Mouse (Mus musculus) neural tube, embryonic 15.5 days (tissue): ENCODE results near the gene Asxl2. TPM values are rescaled to one million over a fixed set of nuclear protein-coding genes. Genes with fewer than 3 reads are reported as not detected.

Experiments
- ATAC-seq: fragments of 200-750 bp; cut with Nextera tagmentation; 2 replicates; pipeline ENCODE4 v1.8.0; 2017; ENCODE audit warnings: mild to moderate bottlenecking, moderate TSS enrichment, moderate library complexity; ENCODE audit not compliant: low FRiP score
- H3K27ac ChIP-seq: fragments of 300-500 bp; sonication (generic); replicated peaks from 2 replicates; pipeline ENCODE4 v1.5.1; 2015; ENCODE audit warnings: mild to moderate bottlenecking, inconsistent platforms
- H3K27me3 ChIP-seq: fragments of 300-500 bp; sonication (generic); replicated peaks from 2 replicates; pipeline ENCODE4 v1.6.1; 2015; ENCODE audit warnings: inconsistent platforms
- H3K36me3 ChIP-seq: fragments of 300-500 bp; sonication (generic); 2 replicates; pipeline ENCODE4 v1.6.1; 2015; ENCODE audit warnings: inconsistent platforms
- H3K4me1 ChIP-seq: fragments of 300-500 bp; sonication (generic); 2 replicates; pipeline ENCODE4 v1.6.1; 2015; ENCODE audit warnings: inconsistent platforms
- H3K4me2 ChIP-seq: fragments of 300-500 bp; sonication (generic); 2 replicates; pipeline ENCODE4 v1.6.1; 2015; ENCODE audit warnings: inconsistent platforms, mild to moderate bottlenecking, moderate library complexity
- H3K4me3 ChIP-seq: fragments of 300-500 bp; sonication (generic); replicated peaks from 2 replicates; pipeline ENCODE4 v1.5.1; 2015; ENCODE audit warnings: mild to moderate bottlenecking, inconsistent platforms
- H3K9ac ChIP-seq: fragments of 300-500 bp; sonication (generic); replicated peaks from 2 replicates; pipeline ENCODE4 v1.6.1; 2015; ENCODE audit warnings: mild to moderate bottlenecking, inconsistent platforms
- H3K9me3 ChIP-seq: fragments of 300-500 bp; sonication (generic); replicated peaks from 2 replicates; pipeline ENCODE4 v1.6.1; 2016; ENCODE audit warnings: inconsistent platforms
- WGBS: fragments of 180-500 bp; shearing (Covaris S2); methylation state at CpG from one replicate; pipeline ENCODE4 v1.1.7; 2015; ENCODE audit warnings: mixed read lengths; 5-methylcytosine and 5-hydroxymethylcytosine counted together
- polyA plus RNA-seq: library from polyadenylated mRNA; unstranded; fragments of >200 nt; fragmentation: Nextera tagmentation; extraction: Ambion mirVana; gene quantifications from 2 replicates; pipeline ENCODE4 v1.2.1, GENCODE M21; 2015

The Asxl2 gene
- polyA plus RNA-seq, 1 experiment from 2014 or later = 10.4 TPM

DNA sequence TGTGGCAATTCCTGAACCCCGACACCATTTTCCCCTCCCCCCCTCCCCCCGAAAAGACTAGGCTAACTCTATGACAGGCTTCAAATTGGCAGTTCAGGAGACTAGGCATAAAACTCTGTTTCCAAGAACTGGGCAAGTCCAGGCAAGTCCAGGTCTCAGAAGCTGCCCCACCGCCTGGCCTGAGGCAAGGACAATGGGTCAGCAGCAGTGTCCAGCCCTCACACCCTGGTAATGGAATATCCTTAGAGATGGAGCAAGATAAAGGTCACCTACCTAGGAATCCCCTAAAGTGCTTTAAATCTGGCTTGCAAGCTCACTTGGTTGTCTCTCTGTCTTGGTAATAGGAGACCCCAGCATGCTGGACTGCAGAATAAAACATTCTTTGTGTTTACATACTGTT lies 121.3 kb downstream of the Asxl2 start:
- no peak overlapping the region for H3K9ac ChIP-seq
- H3K27ac ChIP-seq = no peak overlapping the region
- 0 out of 2 replicates have a peak, but pooled peaks cover 2% of the 10 kb centered on the region for H3K4me1 ChIP-seq
- ATAC-seq = no peak
- H3K36me3 ChIP-seq = no peaks in the 10 kb centered on the region
- no peaks in the 10 kb centered on the region for H3K9me3 ChIP-seq
- H3K4me3 ChIP-seq = no peak overlapping the region
- 62% methylated on average over 3 of the region's 3 CpGs for WGBS
- H3K4me2 ChIP-seq = no peak overlapping the region
- no peaks in the 10 kb centered on the region for H3K27me3 ChIP-seq

DNA sequence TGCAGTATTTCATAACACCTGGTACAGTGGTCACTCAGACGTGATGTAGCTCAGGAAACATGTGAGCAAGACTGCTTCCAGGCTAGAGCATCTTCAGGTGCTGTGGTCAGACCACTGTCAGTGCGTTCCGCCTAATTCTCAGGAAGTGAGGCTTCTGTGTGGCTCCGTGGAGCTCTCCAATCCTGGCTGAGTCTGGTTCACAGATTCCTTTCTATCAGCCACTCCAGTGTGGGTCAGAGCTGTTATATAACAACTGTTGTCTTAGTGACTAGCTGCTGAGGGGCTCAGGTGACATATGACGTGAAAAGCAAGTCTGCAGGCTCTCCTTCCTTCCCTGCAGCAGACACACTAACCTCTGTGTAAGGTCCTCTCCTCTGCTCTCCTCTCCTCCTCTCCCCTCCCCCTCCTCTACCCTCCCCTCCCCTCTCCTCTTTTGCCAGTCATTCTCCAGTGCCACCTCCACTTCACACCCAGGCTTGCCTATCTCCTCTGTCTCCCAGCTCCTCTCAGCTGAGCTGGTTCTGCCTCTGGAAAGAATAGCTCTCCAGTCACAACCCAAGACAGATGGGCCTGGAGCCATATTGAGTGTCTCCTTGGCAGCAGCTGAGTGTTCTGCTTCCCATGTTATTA lies 122.0 kb downstream of the Asxl2 start:
- H3K4me2 ChIP-seq = no peak overlapping the region
- no peak overlapping the region for H3K27ac ChIP-seq
- no peaks in the 10 kb centered on the region for H3K36me3 ChIP-seq
- no peak overlapping the region for H3K9ac ChIP-seq
- H3K9me3 ChIP-seq = no peaks in the 10 kb centered on the region
- no peak overlapping the region for H3K4me3 ChIP-seq
- no peak for ATAC-seq
- no peaks in the 10 kb centered on the region for H3K27me3 ChIP-seq
- WGBS = 69% methylated on average over 5 of the region's 5 CpGs
- 0 out of 2 replicates have a peak, but pooled peaks cover 2% of the 10 kb centered on the region for H3K4me1 ChIP-seq

DNA sequence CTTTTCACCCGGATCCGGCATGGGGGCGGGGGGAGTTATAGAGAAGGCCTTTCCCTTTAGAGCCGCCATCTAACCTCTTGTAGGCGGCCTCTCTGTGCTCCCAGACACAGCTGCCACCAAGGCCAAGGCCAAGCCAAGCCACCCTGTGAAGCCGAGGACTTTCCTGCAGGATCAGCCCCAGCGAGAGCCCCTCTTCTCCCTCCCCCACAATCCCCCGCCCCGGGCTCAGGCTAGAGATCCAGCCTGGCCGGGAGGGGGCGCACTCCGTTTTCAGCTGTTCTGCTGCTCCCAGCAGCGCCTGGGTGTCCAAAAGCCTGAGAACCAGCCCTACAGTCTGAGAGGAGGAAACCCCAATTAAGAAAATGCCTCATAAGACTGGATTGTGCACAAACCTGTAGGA lies 123.6 kb downstream of the Asxl2 start:
- Histone ChIP-seq H3K4me1 (0 out of 2 replicates have a peak, but pooled peaks cover 2% of the 10 kb centered on the region), H3K27ac (no peak overlapping the region), H3K4me3 (no peak overlapping the region), H3K27me3 (no peaks in the 10 kb centered on the region), H3K9ac (no peak overlapping the region), H3K4me2 (peak overlapping the region; percentile 20; the same call in 1 of the 2 replicates), H3K36me3 (no peaks in the 10 kb centered on the region), H3K9me3 (no peaks in the 10 kb centered on the region)
- 15% methylated on average over 13 of the region's 13 CpGs for WGBS
- no peak for ATAC-seq

Other genes with a start within 250 kb of the Asxl2 start
- gene Rab10, start 116.9 kb upstream of the Asxl2 start, polyA plus RNA-seq = 135 and 148 TPM in 2 replicates
- 64.9 and 74.1 TPM in 2 replicates for gene Kif3c, start 61.7 kb upstream of the Asxl2 start, polyA plus RNA-seq
- gene Dtnb, start 145.5 kb downstream of the Asxl2 start, polyA plus RNA-seq = 52.0 and 61.8 TPM in 2 replicates